Mouse (Mus musculus) MEL (cell line): ENCODE data around the gene Creg2. TPM values are rescaled to one million over a fixed set of nuclear protein-coding genes. Genes with fewer than 3 reads are reported as not detected.

Source experiments
- DNase-seq: peaks from one replicate; pipeline ENCODE4 v3.0.0; 2011; ENCODE audit warnings: low read depth, low spot score
- H3K27ac ChIP-seq: 2 replicates; pipeline ENCODE4 v1.5.1; 2012; ENCODE audit warnings: low read depth, mild to moderate bottlenecking, control low read depth, low read length, moderate library complexity; ENCODE audit not compliant: control insufficient read depth
- H3K27me3 ChIP-seq, 2 experiments: fragments of 150-350 bp in 1 of 2; sonication (generic) in 1 of 2; 2 replicates each; pipeline ENCODE4 v1.6.1; 2012; ENCODE audit warnings: low read length in 2 of 2, mild to moderate bottlenecking in 2 of 2, improper control_type of control experiment in 1 of 2, moderate library complexity in 1 of 2; ENCODE audit not compliant: insufficient read depth in 2 of 2, control insufficient read depth in 1 of 2
- H3K36me3 ChIP-seq, 2 experiments: 2 replicates each; pipeline ENCODE4 v1.6.1; 2012 to 2014; ENCODE audit warnings: low read length in 2 of 2, improper control_type of control experiment in 1 of 2, inconsistent platforms in 1 of 2, mild to moderate bottlenecking in 1 of 2; ENCODE audit not compliant: insufficient read depth in 2 of 2, control insufficient read depth in 1 of 2
- H3K4me1 ChIP-seq, 2 experiments: fragments of 150-350 bp in 1 of 2; sonication (generic) in 1 of 2; 2 replicates each; pipeline ENCODE4 v1.6.1; 2012; ENCODE audit warnings: low read length in 2 of 2, improper control_type of control experiment in 1 of 2, mild to moderate bottlenecking in 1 of 2; ENCODE audit not compliant: insufficient read depth in 2 of 2, control insufficient read depth in 1 of 2
- H3K4me3 ChIP-seq, 2 experiments: fragments of 150-350 bp in 1 of 2; sonication (generic) in 1 of 2; 2 replicates each; pipeline ENCODE4 v1.5.1; 2012; ENCODE audit warnings: low read depth in 2 of 2, low read length in 2 of 2, mild to moderate bottlenecking in 2 of 2, moderate library complexity in 2 of 2, control low read depth in 1 of 2, improper control_type of control experiment in 1 of 2; ENCODE audit not compliant: control insufficient read depth in 1 of 2, insufficient read depth in 1 of 2
- H3K79me2 ChIP-seq: 2 replicates; pipeline ENCODE4 v1.6.1; 2012; ENCODE audit warnings: mild to moderate bottlenecking, low read length, moderate library complexity; ENCODE audit not compliant: control insufficient read depth, poor library complexity, insufficient read depth
- H3K9ac ChIP-seq: 2 replicates; pipeline ENCODE4 v1.6.1; 2012; ENCODE audit warnings: low read depth, mild to moderate bottlenecking, control low read depth, low read length, moderate library complexity; ENCODE audit not compliant: control insufficient read depth, poor library complexity, severe bottlenecking
- H3K9me3 ChIP-seq: fragments of 150-350 bp; sonication (generic); replicated peaks from 2 replicates; pipeline ENCODE4 v1.6.1; 2012; ENCODE audit warnings: mild to moderate bottlenecking, low read length, improper control_type of control experiment, moderate library complexity; ENCODE audit not compliant: insufficient read depth
- BHLHE40 ChIP-seq: IDR thresholded peaks from 2 replicates; pipeline ENCODE4 v1.6.1; 2012; ENCODE audit warnings: low read depth, mild to moderate bottlenecking, inconsistent platforms, low read length, improper control_type of control experiment, borderline replicate concordance
- CHD1 ChIP-seq: IDR thresholded peaks from 2 replicates; pipeline ENCODE4 v1.6.1; 2012; ENCODE audit warnings: low read depth, mild to moderate bottlenecking, inconsistent platforms, low read length, improper control_type of control experiment
- CTCF ChIP-seq, 3 experiments: IDR thresholded peaks in 2 of 3; conservative IDR thresholded peaks in 1 of 3; 2 replicates each; pipeline ENCODE4 v1.5.1; 2011 to 2012; ENCODE audit warnings: low read length in 3 of 3, low read depth in 2 of 3, mild to moderate bottlenecking in 2 of 3, improper control_type of control experiment in 1 of 3, inconsistent platforms in 1 of 3, mixed read lengths in 1 of 3, moderate library complexity in 1 of 3; ENCODE audit not compliant: control insufficient read depth in 1 of 3, insufficient read depth in 1 of 3, poor library complexity in 1 of 3, severe bottlenecking in 1 of 3
- EP300 ChIP-seq, 2 experiments: IDR thresholded peaks; 2 replicates each; pipeline ENCODE4 v1.6.1; 2011; ENCODE audit warnings: improper control_type of control experiment in 2 of 2, low read length in 2 of 2, low read depth in 1 of 2, mild to moderate bottlenecking in 1 of 2
- GATA1 ChIP-seq: IDR thresholded peaks from 2 replicates; pipeline ENCODE4 v1.6.1; 2011; ENCODE audit warnings: low read depth, low read length, improper control_type of control experiment
- HCFC1 ChIP-seq: IDR thresholded peaks from 2 replicates; pipeline ENCODE4 v1.6.1; 2012; ENCODE audit warnings: low read depth, mild to moderate bottlenecking, inconsistent platforms, low read length, improper control_type of control experiment, moderate library complexity
- JUND ChIP-seq: IDR thresholded peaks from 2 replicates; pipeline ENCODE4 v1.6.1; 2011; ENCODE audit warnings: low read depth, mild to moderate bottlenecking, improper control_type of control experiment, low read length
- MAFK ChIP-seq: IDR thresholded peaks from 2 replicates; pipeline ENCODE4 v1.6.1; 2011; ENCODE audit warnings: low read depth, mild to moderate bottlenecking, low read length, improper control_type of control experiment, borderline replicate concordance
- MEF2A ChIP-seq: IDR thresholded peaks from 2 replicates; pipeline ENCODE4 v1.6.1; 2014; ENCODE audit warnings: low read depth, mild to moderate bottlenecking, inconsistent platforms, low read length, improper control_type of control experiment; ENCODE audit not compliant: poor library complexity, insufficient replicate concordance, severe bottlenecking; ENCODE audit errors: extremely low read depth
- MYB ChIP-seq: IDR thresholded peaks from 2 replicates; pipeline ENCODE4 v1.6.1; 2011; ENCODE audit warnings: mild to moderate bottlenecking, low read depth, low read length, improper control_type of control experiment
- NELFE ChIP-seq: IDR thresholded peaks from 2 replicates; pipeline ENCODE4 v1.6.1; 2011; ENCODE audit warnings: low read depth, low read length, improper control_type of control experiment
- POLR2A ChIP-seq, 2 experiments: IDR thresholded peaks; 2 replicates each; pipeline ENCODE4 v1.6.1; 2011 to 2012; ENCODE audit warnings: low read length in 2 of 2, mild to moderate bottlenecking in 2 of 2, control low read depth in 1 of 2, improper control_type of control experiment in 1 of 2, low read depth in 1 of 2, moderate library complexity in 1 of 2; ENCODE audit not compliant: control insufficient read depth in 1 of 2, insufficient read depth in 1 of 2, poor library complexity in 1 of 2
- POLR2AphosphoS2 ChIP-seq: IDR thresholded peaks from 2 replicates; pipeline ENCODE4 v1.6.1; 2011; ENCODE audit warnings: low read length, improper control_type of control experiment
- SIN3A ChIP-seq: IDR thresholded peaks from 2 replicates; pipeline ENCODE4 v1.6.1; 2012; ENCODE audit warnings: low read length, improper control_type of control experiment, inconsistent platforms
- TAL1 ChIP-seq: IDR thresholded peaks from 2 replicates; pipeline ENCODE4 v1.6.1; 2012; ENCODE audit warnings: mild to moderate bottlenecking, inconsistent platforms, low read length, moderate library complexity, mixed read lengths
- UBTF ChIP-seq: IDR thresholded peaks from 2 replicates; pipeline ENCODE4 v1.6.1; 2012; ENCODE audit warnings: low read depth, mild to moderate bottlenecking, inconsistent platforms, low read length, improper control_type of control experiment, moderate library complexity, borderline replicate concordance; ENCODE audit not compliant: insufficient read depth
- USF2 ChIP-seq, 2 experiments: IDR thresholded peaks; 2 replicates each; pipeline ENCODE4 v1.6.1; 2011 to 2012; ENCODE audit warnings: improper control_type of control experiment in 2 of 2, low read length in 2 of 2, borderline replicate concordance in 1 of 2, inconsistent platforms in 1 of 2, low read depth in 1 of 2, mild to moderate bottlenecking in 1 of 2; ENCODE audit not compliant: insufficient read depth in 1 of 2
- ZC3H11A ChIP-seq: IDR thresholded peaks from 2 replicates; pipeline ENCODE4 v1.6.1; 2012; ENCODE audit warnings: low read depth, mild to moderate bottlenecking, inconsistent platforms, low read length, improper control_type of control experiment
- ZKSCAN1 ChIP-seq: IDR thresholded peaks from 2 replicates; pipeline ENCODE4 v1.6.1; 2012; ENCODE audit warnings: low read depth, mild to moderate bottlenecking, inconsistent platforms, low read length, improper control_type of control experiment, moderate library complexity
- polyA plus RNA-seq, 2 experiments: library from polyadenylated mRNA; stranded (reverse) in 1 of 2; unstranded in 1 of 2; fragments of >175 nt in 1 of 2; fragments of >200 nt in 1 of 2; gene quantifications; 2 replicates each; pipeline versions ENCODE4 v1.2.1 to v1.2.4; 2012; ENCODE audit warnings: low replicate concordance in 2 of 2, low read depth in 1 of 2; ENCODE audit not compliant: insufficient read length in 2 of 2, insufficient read depth in 1 of 2, missing spikeins in 1 of 2
- total RNA-seq: library from RNA; depleted of rRNA; stranded (reverse); fragments of 300-350 nt; gene quantifications from 2 replicates; pipeline ENCODE4 v1.2.3, GENCODE M21; 2012

Creg2 gene
- total and polyA plus RNA-seq, 3 experiments = not detected

- Histone ChIP-seq H3K27ac (no peak overlapping the region), H3K4me3 (no peak overlapping the region), H3K79me2 (no peaks in the 10 kb centered on the region), H3K27me3 (no peaks in the 10 kb centered on the region; a peak in 1 of 4 replicates), H3K4me1 (no peaks in the 10 kb centered on the region), H3K9ac (no peak overlapping the region), H3K9me3 (no peaks in the 10 kb centered on the region), H3K36me3 (no peaks in the 10 kb centered on the region)
- DNase-seq = no peak
- TF ChIP-seq POLR2A (IDR thresholded peaks at IDR 0.05; ENCODE audit: control insufficient read depth in 1 of 2, insufficient read depth in 1 of 2, low read depth in 1 of 2, low read length in 2 of 2, poor library complexity in 1 of 2) (no peak), BHLHE40 (no peak), USF2 (IDR thresholded peaks at IDR 0.05; ENCODE audit: borderline replicate concordance in 1 of 2, insufficient read depth in 1 of 2, low read depth in 1 of 2, low read length in 2 of 2) (no peak), ZC3H11A (no peak), SIN3A (no peak), ZKSCAN1 (no peak), CTCF (IDR thresholded peaks at IDR 0.05 in 2 of 3, conservative IDR thresholded peaks at IDR 0.05 in 1 of 3; ENCODE audit: control insufficient read depth in 1 of 3, insufficient read depth in 1 of 3, low read depth in 2 of 3, low read length in 3 of 3, poor library complexity in 1 of 3, severe bottlenecking in 1 of 3) (no peak), NELFE (no peak), MEF2A (no peak)
These were observed 15.1 kb downstream of the Creg2 start for GRCm38 (mm10) chr1:39636196-39636595.

DNA sequence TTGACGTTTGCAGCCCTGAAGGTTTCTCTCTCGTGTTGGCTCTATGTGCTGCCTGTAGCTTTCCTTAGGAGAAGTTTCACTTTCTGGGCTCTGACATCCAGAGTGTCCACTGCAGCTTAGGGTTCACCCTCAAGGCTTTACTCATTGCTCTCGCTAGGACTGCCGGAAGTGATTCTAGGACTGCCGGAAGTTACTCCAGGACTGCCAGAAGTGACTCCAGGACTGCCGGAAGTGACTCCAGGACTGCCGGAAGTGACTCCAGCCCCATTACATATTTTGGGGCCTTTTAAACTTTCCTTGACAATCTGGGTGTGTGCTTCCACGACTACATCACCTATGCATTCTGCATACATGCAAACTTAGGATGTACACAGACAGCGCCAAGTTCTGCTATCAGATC is 22.7 kb downstream of the Creg2 start:
- no peak for DNase-seq
- H3K9ac ChIP-seq = no peak overlapping the region
- H3K9me3 ChIP-seq = no peaks in the 10 kb centered on the region
- no peak for TF ChIP-seq MYB
- TF ChIP-seq EP300 (IDR thresholded peaks at IDR 0.05; ENCODE audit: low read depth in 1 of 2, low read length in 2 of 2) = no peak
- no peak for TF ChIP-seq HCFC1
- TF ChIP-seq POLR2AphosphoS2 = no peak
- TF ChIP-seq TAL1 = no peak
- no peak for TF ChIP-seq JUND
- TF ChIP-seq CHD1 = no peak
- TF ChIP-seq MAFK = no peak
- TF ChIP-seq UBTF = no peak
- TF ChIP-seq SIN3A = no peak
- TF ChIP-seq GATA1 = no peak
- H3K27me3 ChIP-seq = peaks cover 0 to 2% of the 10 kb centered on the region in 2 experiments; a peak in 2 of 4 replicates
- H3K36me3 ChIP-seq = no peaks in the 10 kb centered on the region
- no peaks in the 10 kb centered on the region for H3K4me1 ChIP-seq
- no peak overlapping the region for H3K27ac ChIP-seq
- no peak overlapping the region for H3K4me3 ChIP-seq
- no peaks in the 10 kb centered on the region for H3K79me2 ChIP-seq
